Mouse (Mus musculus) olfactory bulb, adult 2 months (tissue): Measurements from ENCODE around the gene Trim67. TPM values are rescaled to one million over a fixed set of nuclear protein-coding genes. Genes with fewer than 3 reads are reported as not detected.

Experiments
- H3K27ac ChIP-seq: fragments of 200-500 bp; 2 replicates; pipeline ENCODE4 v1.5.1; 2012; ENCODE audit warnings: low read depth, low read length; ENCODE audit not compliant: insufficient read depth
- H3K4me1 ChIP-seq: fragments of 200-500 bp; 2 replicates; pipeline ENCODE4 v1.6.1; 2012; ENCODE audit warnings: low read length; ENCODE audit not compliant: control insufficient read depth, insufficient read depth
- H3K4me3 ChIP-seq: fragments of 200-500 bp; 2 replicates; pipeline ENCODE4 v1.5.1; 2012; ENCODE audit warnings: mild to moderate bottlenecking, low read depth, low read length, moderate library complexity; ENCODE audit not compliant: insufficient read depth
- CTCF ChIP-seq: fragments of 200-500 bp; IDR thresholded peaks from 2 replicates; pipeline ENCODE4 v1.5.1; 2012; ENCODE audit warnings: low read depth, mild to moderate bottlenecking, low read length, moderate library complexity; ENCODE audit not compliant: insufficient read depth
- POLR2A ChIP-seq: fragments of 200-500 bp; IDR thresholded peaks from 2 replicates; pipeline ENCODE4 v1.6.1; 2012; ENCODE audit warnings: mild to moderate bottlenecking, low read depth, low read length, moderate library complexity; ENCODE audit not compliant: insufficient read depth
- WGBS: fragments of 180-500 bp; shearing (Covaris S2); methylation state at CpG from one replicate; pipeline ENCODE4 v1.1.7; 2018; 5-methylcytosine and 5-hydroxymethylcytosine counted together
- polyA plus RNA-seq: library from polyadenylated mRNA; stranded (reverse); fragments of >200 nt; gene quantifications from 2 replicates; pipeline ENCODE4 v1.2.4, GENCODE M21; 2012; ENCODE audit warnings: low replicate concordance; ENCODE audit not compliant: missing spikeins, insufficient read depth, insufficient read length

Trim67 gene
- polyA plus RNA-seq, 1 experiment: not detected

- H3K27ac ChIP-seq: peak overlapping the region; percentile 86
Observed at GRCm38 (mm10) chr8:124791751-124792150, 1.1 kb upstream of the Trim67 start.

GRCm38 (mm10) chr8:124792186-124792585 is 706 bp upstream of the Trim67 start:
- H3K27ac ChIP-seq: peak overlapping the region; percentile 86
- peaks cover 30% of the 10 kb centered on the region for H3K4me1 ChIP-seq
- WGBS: under 1% methylated on average over 32 of the region's 32 CpGs
- peak overlapping the region; percentile 54 for H3K4me3 ChIP-seq
- no peak; the same call in 1 of the 2 replicates for TF ChIP-seq POLR2A
- no peak for TF ChIP-seq CTCF

More at GRCm38 (mm10) chr8:124791751-124792150, 1.1 kb upstream of the Trim67 start:
- 49% methylated on average over 4 of the region's 4 CpGs for WGBS
- Histone ChIP-seq H3K4me3 (peak overlapping the region; percentile 54; the same call in 1 of the 2 replicates), H3K4me1 (peaks cover 28% of the 10 kb centered on the region)
- TF ChIP-seq CTCF (no peak), POLR2A (no peak)

- Histone ChIP-seq H3K4me1 (peaks cover 32% of the 10 kb centered on the region), H3K27ac (no peak overlapping the region), H3K4me3 (peak overlapping the region; percentile 54)
- TF ChIP-seq POLR2A (no peak; the same call in 1 of the 2 replicates), CTCF (no peak)
- under 1% methylated on average over 49 of the region's 51 CpGs for WGBS
Observed at GRCm38 (mm10) chr8:124793172-124793651, 320 bp downstream of the Trim67 start.

GRCm38 (mm10) chr8:124793661-124794485 is 981 bp downstream of the Trim67 start:
- H3K4me3 ChIP-seq: peak overlapping the region; percentile 54
- H3K27ac ChIP-seq: no peak overlapping the region
- TF ChIP-seq CTCF: no peak
- TF ChIP-seq POLR2A: no peak
- H3K4me1 ChIP-seq: peaks cover 32% of the 10 kb centered on the region
- WGBS: under 1% methylated on average over 81 of the region's 81 CpGs

GRCm38 (mm10) chr8:124794486-124794780 is 1.5 kb downstream of the Trim67 start:
- TF ChIP-seq CTCF: peak; percentile 28; the same call in 1 of the 2 replicates
- TF ChIP-seq POLR2A: no peak
- Histone ChIP-seq H3K4me1 (peaks cover 32% of the 10 kb centered on the region), H3K4me3 (peak overlapping the region; percentile 54), H3K27ac (no peak overlapping the region)
- WGBS: 1% methylated on average over 25 of the region's 25 CpGs

- peaks cover 32% of the 10 kb centered on the region for H3K4me1 ChIP-seq
- H3K4me3 ChIP-seq: peak overlapping the region; percentile 14; the same call in 1 of the 2 replicates
- no peak for TF ChIP-seq CTCF
- TF ChIP-seq POLR2A: no peak
- 73% methylated on average over 8 of the region's 8 CpGs for whole genome bisulfite sequencing
- no peak overlapping the region for H3K27ac ChIP-seq
Observed at GRCm38 (mm10) chr8:124795781-124796488, 3.0 kb downstream of the Trim67 start.

- WGBS: 63% methylated on average over 11 of the region's 11 CpGs
Observed at GRCm38 (mm10) chr8:124800542-124800941, 7.7 kb downstream of the Trim67 start.

GRCm38 (mm10) chr8:124803824-124804702 is 11.2 kb downstream of the Trim67 start:
- H3K4me1 ChIP-seq: no peaks in the 10 kb centered on the region; the same call in 1 of the 2 replicates
- H3K4me3 ChIP-seq: no peak overlapping the region
- WGBS: 71% methylated on average over 12 of the region's 12 CpGs
- TF ChIP-seq POLR2A (no peak), CTCF (no peak)
- H3K27ac ChIP-seq: no peak overlapping the region

More at GRCm38 (mm10) chr8:124800542-124800941, 7.7 kb downstream of the Trim67 start:
- H3K4me1 ChIP-seq: peaks cover 4% of the 10 kb centered on the region
- TF ChIP-seq POLR2A (no peak), CTCF (no peak)
- H3K4me3 ChIP-seq: no peak overlapping the region
- H3K27ac ChIP-seq: no peak overlapping the region
